Mouse (Mus musculus): ENCODE data around the gene Adamts8.

DNA sequence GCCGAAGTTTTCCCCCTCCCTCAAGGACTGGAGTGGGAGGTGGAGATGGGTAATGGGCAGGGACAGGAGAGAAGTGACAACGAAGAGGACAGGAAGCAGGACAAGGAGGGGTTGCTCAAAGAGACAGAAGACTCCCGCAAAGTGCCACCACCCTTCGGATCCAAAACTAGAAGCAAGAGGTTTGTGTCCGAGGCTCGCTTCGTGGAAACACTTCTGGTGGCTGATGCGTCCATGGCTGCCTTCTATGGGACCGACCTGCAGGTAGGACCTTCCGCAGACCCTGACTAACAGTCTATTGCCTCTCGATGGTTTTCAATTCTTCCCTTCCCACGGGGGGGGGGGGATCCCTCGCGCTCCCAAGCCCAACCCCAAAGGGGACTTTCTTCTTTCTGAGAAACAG, 979 bp downstream of the Adamts8 start:
- TF ChIP-seq EP300 (IDR thresholded peaks at IDR 0.05; ENCODE audit: insufficient read depth, low read depth, low read length) (no peak), POLR2A (IDR thresholded peaks at IDR 0.05; ENCODE audit: insufficient read depth, low read length) (no peak)
